Mouse (Mus musculus) skeletal muscle tissue, postnatal 0 days (tissue): ENCODE measurements around the gene Tent4a. TPM values are rescaled to one million over a fixed set of nuclear protein-coding genes. Genes with fewer than 3 reads are reported as not detected.

Experiments used
- polyA plus RNA-seq: library from polyadenylated mRNA; unstranded; fragments of >200 nt; fragmentation: Nextera tagmentation; extraction: Ambion mirVana; gene quantifications from 2 replicates; pipeline ENCODE4 v1.2.1, GENCODE M21; 2015

Tent4a gene
- polyA plus RNA-seq, result 2.2 and 2.3 TPM in 2 replicates

DNA sequence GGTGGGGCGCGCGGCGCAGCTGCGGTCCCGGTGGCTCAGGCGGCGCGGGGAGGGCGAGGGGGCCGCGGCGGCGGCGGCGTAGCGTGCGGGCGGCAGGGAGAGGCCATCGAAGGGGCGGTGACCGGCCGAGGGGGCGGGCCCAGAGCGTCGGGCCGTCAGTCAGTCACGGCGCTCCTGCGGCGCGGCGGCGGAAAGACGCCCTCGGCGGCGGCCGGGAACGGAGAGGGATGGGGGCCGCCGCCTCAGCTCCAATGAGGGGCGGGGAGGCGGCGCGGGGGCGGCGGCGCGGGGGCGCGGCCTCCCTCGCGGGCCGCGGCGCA lies at the start of gene Tent4a:
TSS of gene Tent4a (minus strand) at position 284 of the 320 bp plus-strand sequence.

DNA sequence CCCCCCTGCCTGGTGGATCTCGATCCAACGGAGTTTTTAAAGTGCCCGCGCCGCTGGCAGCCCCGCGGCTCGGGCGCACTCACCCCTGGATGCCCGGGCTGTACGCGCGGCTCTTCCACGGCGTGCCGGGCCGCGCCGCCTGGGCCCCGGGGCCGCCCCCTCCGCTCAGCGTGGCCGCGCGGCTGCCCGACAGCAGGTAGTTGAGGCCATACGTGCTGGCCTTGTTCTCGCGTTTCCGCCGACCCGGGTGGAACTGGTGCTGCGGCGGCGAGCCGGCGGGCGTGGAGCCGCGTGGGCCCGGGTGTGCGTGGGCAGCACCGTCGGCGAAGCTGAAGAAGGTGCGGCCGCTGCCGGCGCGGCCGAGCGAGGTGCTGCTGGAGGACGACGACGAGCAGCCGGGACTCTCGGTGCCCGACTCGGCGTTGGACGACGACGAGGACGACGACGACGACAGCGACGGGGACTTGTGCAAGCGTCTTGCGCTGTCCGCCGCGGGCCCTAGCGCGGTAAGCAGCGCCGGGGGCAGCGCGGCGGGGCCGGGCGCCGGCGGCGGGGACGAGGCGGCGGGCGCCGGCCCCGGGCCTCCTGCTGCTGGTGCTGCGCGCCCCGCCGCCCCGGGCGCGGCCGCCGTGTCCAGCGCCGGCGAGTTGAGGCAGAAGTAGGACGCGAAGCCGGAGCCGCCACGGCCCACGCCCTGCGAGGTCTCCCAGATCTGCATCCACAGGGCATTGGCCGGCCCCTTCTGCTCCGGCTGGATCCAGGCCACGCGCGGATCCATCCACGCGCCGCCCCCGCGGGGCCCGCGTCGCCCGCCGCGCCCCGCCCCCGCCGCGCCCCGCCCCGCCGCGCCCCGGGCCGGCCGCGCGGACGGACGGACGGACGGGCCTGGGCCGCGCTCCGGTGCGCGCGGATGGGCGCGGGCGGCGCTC lies 748 bp downstream of the Tent4a start, which contains the start of gene Nsun2:
TSS of gene Nsun2 (plus strand) at position 342 of the 929 bp plus-strand sequence.

Other genes starting within 250 kb of the Tent4a start
- 41.5 and 42.3 TPM in 2 replicates for gene Nsun2, start 871 bp downstream of the Tent4a start, polyA plus RNA-seq
- 4.8 and 5.7 TPM in 2 replicates for gene Srd5a1, start 76.8 kb upstream of the Tent4a start, polyA plus RNA-seq
- gene Ube2ql1, start 205.3 kb upstream of the Tent4a start, polyA plus RNA-seq, result 0.10 and 0.14 TPM in 2 replicates